Mouse (Mus musculus): ENCODE data around the gene Cacna1h. TPM values are rescaled to one million over a fixed set of nuclear protein-coding genes. Genes with fewer than 3 reads are reported as not detected.

The Cacna1h gene
- polyA plus RNA-seq, 1 experiment from 2014 or later, result 4.4 TPM

- no peak overlapping the region for H3K4me2 ChIP-seq (ENCODE audit: low read depth, low read length, severe bottlenecking)
These were observed 14.7 kb downstream of the Cacna1h start for GRCm38 (mm10) chr17:25418926-25419325.

GRCm38 (mm10) chr17:25417990-25418389 lies 15.6 kb downstream of the Cacna1h start:
- H3K4me2 ChIP-seq (ENCODE audit: low read depth, low read length, severe bottlenecking), result no peak overlapping the region
- H3K4me1 ChIP-seq (replicated peaks; ENCODE audit: control insufficient read depth, insufficient read depth, low read length), result peaks cover 45% of the 10 kb centered on the region
- no peaks in the 10 kb centered on the region for H3K36me3 ChIP-seq (ENCODE audit: control insufficient read depth, insufficient read depth, low read length)
- 81% methylated on average over 6 of the region's 6 CpGs for WGBS
- ATAC-seq (replicated peaks; ENCODE audit: low FRiP score) (no peak), DNase-seq (ENCODE audit: low spot score) (no peak)
- H3K9me3 ChIP-seq (ENCODE audit: control insufficient read depth, low read length), result no peaks in the 10 kb centered on the region
- H3K4me3 ChIP-seq (ENCODE audit: low read depth, low read length), result no peak overlapping the region
- H3K27me3 ChIP-seq (ENCODE audit: control insufficient read depth, insufficient read depth, low read length), result no peaks in the 10 kb centered on the region
- no peak overlapping the region for H3K9ac ChIP-seq (ENCODE audit: low read length)
- H3K27ac ChIP-seq (ENCODE audit: low read depth, low read length), result no peak overlapping the region

More at GRCm38 (mm10) chr17:25418926-25419325, 14.7 kb downstream of the Cacna1h start:
- peaks cover 42% of the 10 kb centered on the region for H3K4me1 ChIP-seq (replicated peaks; ENCODE audit: control insufficient read depth, insufficient read depth, low read length)
- H3K36me3 ChIP-seq (ENCODE audit: control insufficient read depth, insufficient read depth, low read length), result no peaks in the 10 kb centered on the region
- 16% methylated on average over 9 of the region's 9 CpGs for WGBS
- no peaks in the 10 kb centered on the region for H3K27me3 ChIP-seq (ENCODE audit: control insufficient read depth, insufficient read depth, low read length)
- peak overlapping the region; percentile 8; the same call in 1 of the 2 replicates for H3K27ac ChIP-seq (ENCODE audit: low read depth, low read length)
- ATAC-seq (replicated peaks; ENCODE audit: low FRiP score) (peak; percentile 78), DNase-seq (ENCODE audit: low spot score) (peak; percentile 79)
- H3K9ac ChIP-seq (ENCODE audit: low read length), result no peak overlapping the region
- no peak overlapping the region for H3K4me3 ChIP-seq (ENCODE audit: low read depth, low read length)
- no peaks in the 10 kb centered on the region for H3K9me3 ChIP-seq (ENCODE audit: control insufficient read depth, low read length)

GRCm38 (mm10) chr17:25416219-25416618 lies 17.4 kb downstream of the Cacna1h start:
- ATAC-seq (replicated peaks; ENCODE audit: low FRiP score) (no peak), DNase-seq (ENCODE audit: low spot score) (no peak)
- H3K27me3 ChIP-seq (ENCODE audit: control insufficient read depth, insufficient read depth, low read length), result no peaks in the 10 kb centered on the region
- 19% methylated on average over 3 of the region's 3 CpGs for WGBS
- H3K27ac ChIP-seq (ENCODE audit: low read depth, low read length), result peak overlapping the region; percentile 31; the same call in 1 of the 2 replicates
- H3K9me3 ChIP-seq (ENCODE audit: control insufficient read depth, low read length), result no peaks in the 10 kb centered on the region
- peaks cover 45% of the 10 kb centered on the region for H3K4me1 ChIP-seq (replicated peaks; ENCODE audit: control insufficient read depth, insufficient read depth, low read length)
- no peaks in the 10 kb centered on the region for H3K36me3 ChIP-seq (ENCODE audit: control insufficient read depth, insufficient read depth, low read length)
- no peak overlapping the region for H3K4me3 ChIP-seq (ENCODE audit: low read depth, low read length)
- peak overlapping the region; percentile 11; the same call in 1 of the 2 replicates for H3K4me2 ChIP-seq (ENCODE audit: low read depth, low read length, severe bottlenecking)
- 0 out of 2 replicates have a peak overlapping the region, but pooled peaks have one; percentile 12 for H3K9ac ChIP-seq (ENCODE audit: low read length)

- Histone ChIP-seq H3K27ac (ENCODE audit: low read depth, low read length) (peak overlapping the region; percentile 31), H3K36me3 (ENCODE audit: control insufficient read depth, insufficient read depth, low read length) (no peaks in the 10 kb centered on the region), H3K9me3 (ENCODE audit: control insufficient read depth, low read length) (no peaks in the 10 kb centered on the region), H3K4me1 (replicated peaks; ENCODE audit: control insufficient read depth, insufficient read depth, low read length) (peaks cover 40% of the 10 kb centered on the region), H3K27me3 (ENCODE audit: control insufficient read depth, insufficient read depth, low read length) (no peaks in the 10 kb centered on the region), H3K9ac (ENCODE audit: low read length) (peak overlapping the region; percentile 16; the same call in 1 of the 2 replicates), H3K4me3 (ENCODE audit: low read depth, low read length) (no peak overlapping the region), H3K4me2 (ENCODE audit: low read depth, low read length, severe bottlenecking) (peak overlapping the region; percentile 24; the same call in 1 of the 2 replicates)
- 3% methylated on average over 3 of the region's 6 CpGs for WGBS
- peak; percentile 67 for DNase-seq (ENCODE audit: low spot score)
- ATAC-seq (replicated peaks; ENCODE audit: low FRiP score), result peak; percentile 40
These were observed 18.1 kb downstream of the Cacna1h start for GRCm38 (mm10) chr17:25415421-25415913.

- H3K27ac ChIP-seq (ENCODE audit: low read depth, low read length), result no peak overlapping the region
- no peak for DNase-seq (ENCODE audit: low spot score)
These were observed 18.7 kb downstream of the Cacna1h start for GRCm38 (mm10) chr17:25414917-25415316.

GRCm38 (mm10) chr17:25414209-25414608 lies 19.4 kb downstream of the Cacna1h start:
- DNase-seq (ENCODE audit: low spot score), result no peak
- Histone ChIP-seq H3K27ac (ENCODE audit: low read depth, low read length) (no peak overlapping the region), H3K9ac (ENCODE audit: low read length) (no peak overlapping the region), H3K36me3 (ENCODE audit: control insufficient read depth, insufficient read depth, low read length) (no peaks in the 10 kb centered on the region), H3K4me3 (ENCODE audit: low read depth, low read length) (no peak overlapping the region), H3K9me3 (ENCODE audit: control insufficient read depth, low read length) (no peaks in the 10 kb centered on the region), H3K4me1 (replicated peaks; ENCODE audit: control insufficient read depth, insufficient read depth, low read length) (peaks cover 36% of the 10 kb centered on the region), H3K4me2 (ENCODE audit: low read depth, low read length, severe bottlenecking) (no peak overlapping the region), H3K27me3 (ENCODE audit: control insufficient read depth, insufficient read depth, low read length) (no peaks in the 10 kb centered on the region)
- 75% methylated on average over 4 of the region's 4 CpGs for WGBS
- ATAC-seq (replicated peaks; ENCODE audit: low FRiP score), result no peak

More at GRCm38 (mm10) chr17:25414917-25415316, 18.7 kb downstream of the Cacna1h start:
- no peak overlapping the region for H3K4me2 ChIP-seq (ENCODE audit: low read depth, low read length, severe bottlenecking)
- peaks cover 38% of the 10 kb centered on the region for H3K4me1 ChIP-seq (replicated peaks; ENCODE audit: control insufficient read depth, insufficient read depth, low read length)
- no peaks in the 10 kb centered on the region for H3K27me3 ChIP-seq (ENCODE audit: control insufficient read depth, insufficient read depth, low read length)
- H3K9me3 ChIP-seq (ENCODE audit: control insufficient read depth, low read length), result no peaks in the 10 kb centered on the region
- no peak overlapping the region for H3K9ac ChIP-seq (ENCODE audit: low read length)
- no peaks in the 10 kb centered on the region for H3K36me3 ChIP-seq (ENCODE audit: control insufficient read depth, insufficient read depth, low read length)
- no peak for ATAC-seq (replicated peaks; ENCODE audit: low FRiP score)
- H3K4me3 ChIP-seq (ENCODE audit: low read depth, low read length), result no peak overlapping the region
- 40% methylated on average over 3 of the region's 3 CpGs for WGBS

- Histone ChIP-seq H3K27ac (ENCODE audit: low read depth, low read length) (no peak overlapping the region), H3K9ac (ENCODE audit: low read length) (no peak overlapping the region), H3K36me3 (ENCODE audit: control insufficient read depth, insufficient read depth, low read length) (no peaks in the 10 kb centered on the region), H3K27me3 (ENCODE audit: control insufficient read depth, insufficient read depth, low read length) (peaks cover 18% of the 10 kb centered on the region), H3K9me3 (ENCODE audit: control insufficient read depth, low read length) (no peaks in the 10 kb centered on the region), H3K4me1 (replicated peaks; ENCODE audit: control insufficient read depth, insufficient read depth, low read length) (peaks cover 30% of the 10 kb centered on the region), H3K4me2 (ENCODE audit: low read depth, low read length, severe bottlenecking) (no peak overlapping the region), H3K4me3 (ENCODE audit: low read depth, low read length) (no peak overlapping the region)
- 81% methylated on average over 4 of the region's 4 CpGs for WGBS
- no peak for DNase-seq (ENCODE audit: low spot score)
- ATAC-seq (replicated peaks; ENCODE audit: low FRiP score), result no peak
These were observed 22.3 kb downstream of the Cacna1h start for GRCm38 (mm10) chr17:25411251-25411650.

GRCm38 (mm10) chr17:25410786-25411185 lies 22.8 kb downstream of the Cacna1h start:
- Histone ChIP-seq H3K4me3 (ENCODE audit: low read depth, low read length) (no peak overlapping the region), H3K9ac (ENCODE audit: low read length) (no peak overlapping the region), H3K4me1 (replicated peaks; ENCODE audit: control insufficient read depth, insufficient read depth, low read length) (peaks cover 30% of the 10 kb centered on the region), H3K4me2 (ENCODE audit: low read depth, low read length, severe bottlenecking) (no peak overlapping the region), H3K27ac (ENCODE audit: low read depth, low read length) (no peak overlapping the region), H3K36me3 (ENCODE audit: control insufficient read depth, insufficient read depth, low read length) (no peaks in the 10 kb centered on the region), H3K27me3 (ENCODE audit: control insufficient read depth, insufficient read depth, low read length) (peaks cover 18% of the 10 kb centered on the region), H3K9me3 (ENCODE audit: control insufficient read depth, low read length) (no peaks in the 10 kb centered on the region)
- WGBS, result 68% methylated on average over 7 of the region's 7 CpGs
- ATAC-seq (replicated peaks; ENCODE audit: low FRiP score), result no peak
- no peak for DNase-seq (ENCODE audit: low spot score)

GRCm38 (mm10) chr17:25410180-25410579 lies 23.4 kb downstream of the Cacna1h start:
- peaks cover 18% of the 10 kb centered on the region for H3K27me3 ChIP-seq (ENCODE audit: control insufficient read depth, insufficient read depth, low read length)
- H3K9me3 ChIP-seq (ENCODE audit: control insufficient read depth, low read length), result no peaks in the 10 kb centered on the region
- H3K4me2 ChIP-seq (ENCODE audit: low read depth, low read length, severe bottlenecking), result no peak overlapping the region
- ATAC-seq (replicated peaks; ENCODE audit: low FRiP score) (no peak), DNase-seq (ENCODE audit: low spot score) (no peak)
- H3K27ac ChIP-seq (ENCODE audit: low read depth, low read length), result no peak overlapping the region
- 81% methylated on average over 6 of the region's 6 CpGs for WGBS
- H3K4me3 ChIP-seq (ENCODE audit: low read depth, low read length), result no peak overlapping the region
- H3K4me1 ChIP-seq (replicated peaks; ENCODE audit: control insufficient read depth, insufficient read depth, low read length), result peaks cover 30% of the 10 kb centered on the region
- H3K36me3 ChIP-seq (ENCODE audit: control insufficient read depth, insufficient read depth, low read length), result no peaks in the 10 kb centered on the region
- no peak overlapping the region for H3K9ac ChIP-seq (ENCODE audit: low read length)

Measured in forebrain, embryonic 11.5 days (tissue).